Mouse (Mus musculus) stomach, postnatal 0 days (tissue): Measurements from ENCODE around the gene Zfp609.

Experiments used
- CTCF ChIP-seq: IDR thresholded peaks from 2 replicates; pipeline ENCODE4 v1.5.1; 2016; ENCODE audit warnings: antibody characterized with exemption, low read depth, mild to moderate bottlenecking, moderate library complexity
- EP300 ChIP-seq: optimal IDR thresholded peaks from 2 replicates; pipeline ENCODE3; 2016; ENCODE audit warnings: antibody characterized with exemption

DNA sequence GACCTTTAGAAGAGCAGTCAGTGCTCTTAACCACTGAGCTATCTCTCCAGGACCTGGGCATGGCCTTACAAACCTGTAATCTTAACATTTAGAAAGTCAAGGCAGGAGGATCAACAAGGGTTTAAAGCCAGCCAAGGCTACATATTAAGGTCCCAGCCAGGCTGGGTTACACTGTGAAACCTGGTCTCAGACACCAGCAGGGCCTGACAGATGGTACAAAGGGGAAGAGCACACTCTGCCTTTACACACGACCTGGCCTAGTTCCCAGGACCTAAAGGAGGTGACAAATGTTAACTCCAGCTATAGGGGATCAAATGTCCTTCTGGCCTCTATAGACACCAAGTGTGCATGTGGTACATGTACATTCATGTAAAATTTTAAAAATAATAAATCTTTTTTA is 32.3 kb upstream of the Zfp609 start:
- TF ChIP-seq EP300: no peak
- TF ChIP-seq CTCF: no peak
